Mouse (Mus musculus): ENCODE measurements around the gene Cacna2d2.
A peak's percentile ranks its signal among the peaks of the same experiment; 100 is the strongest.
"Not testable (repeated sequence)": the region's sequence is repeated elsewhere in the genome, so short reads cannot be mapped to it uniquely, and the experiment has no call there.

Cacna2d2 gene

DNA sequence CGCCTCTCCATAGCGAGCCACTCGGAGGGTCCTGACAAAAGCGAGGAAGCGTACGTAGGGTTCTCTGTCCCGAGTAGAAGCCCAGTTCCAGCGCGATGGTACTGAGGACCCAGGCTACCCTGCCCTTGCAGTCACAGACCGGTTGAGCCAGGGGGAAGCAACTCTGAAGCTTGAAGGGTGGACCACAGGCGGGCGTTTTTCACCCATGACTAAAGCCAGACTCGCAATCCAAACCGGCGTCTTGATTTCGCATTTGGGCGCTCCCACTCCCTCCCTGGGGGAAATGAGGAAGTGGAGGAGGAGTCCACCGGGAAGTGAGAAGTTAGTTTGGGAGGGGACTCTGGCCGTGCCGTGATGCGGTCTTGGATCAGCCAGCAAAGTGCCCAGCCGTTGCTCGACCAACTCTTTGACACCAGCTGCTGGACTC is 155.6 kb downstream of the Cacna2d2 start:
- no peak for DNase-seq (ENCODE audit: low spot score)

DNA sequence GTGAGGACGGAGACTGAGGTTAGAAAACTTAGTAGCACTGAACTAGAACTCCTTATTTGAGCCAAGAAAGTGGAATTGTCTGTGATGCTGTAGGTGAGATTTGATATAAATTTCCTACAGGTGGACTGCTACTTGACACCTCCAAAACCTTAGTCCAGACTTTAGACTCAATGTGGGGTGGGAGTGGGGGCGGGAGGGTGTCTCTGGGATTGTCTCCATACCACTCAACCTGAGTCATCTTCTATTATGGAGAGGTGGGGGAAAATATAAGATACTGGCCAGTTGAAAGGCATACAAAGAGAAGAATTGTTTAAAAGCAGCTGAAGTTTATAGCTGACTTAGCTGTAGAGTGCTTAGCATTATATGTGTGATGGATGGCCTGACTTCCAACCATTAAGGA is 156.3 kb downstream of the Cacna2d2 start:
- no peak for DNase-seq (ENCODE audit: low spot score)

GRCm38 (mm10) chr9:107556346-107556745 is 156.9 kb downstream of the Cacna2d2 start:
- no peak for DNase-seq (ENCODE audit: low spot score)

- DNase-seq (ENCODE audit: low spot score), result peak; percentile 95
Measured at GRCm38 (mm10) chr9:107563029-107563581, 163.7 kb downstream of the Cacna2d2 start, which contains the start of gene Tusc2. Gene Tusc2, plus strand, starts transcription at chr9:107563255.

- not testable (repeated sequence) for DNase-seq (ENCODE audit: low spot score)
Measured at GRCm38 (mm10) chr9:107565556-107565955, 166.1 kb downstream of the Cacna2d2 start.

- no peak for DNase-seq (ENCODE audit: low spot score)
Measured at GRCm38 (mm10) chr9:107566041-107566709, 166.8 kb downstream of the Cacna2d2 start.

DNA sequence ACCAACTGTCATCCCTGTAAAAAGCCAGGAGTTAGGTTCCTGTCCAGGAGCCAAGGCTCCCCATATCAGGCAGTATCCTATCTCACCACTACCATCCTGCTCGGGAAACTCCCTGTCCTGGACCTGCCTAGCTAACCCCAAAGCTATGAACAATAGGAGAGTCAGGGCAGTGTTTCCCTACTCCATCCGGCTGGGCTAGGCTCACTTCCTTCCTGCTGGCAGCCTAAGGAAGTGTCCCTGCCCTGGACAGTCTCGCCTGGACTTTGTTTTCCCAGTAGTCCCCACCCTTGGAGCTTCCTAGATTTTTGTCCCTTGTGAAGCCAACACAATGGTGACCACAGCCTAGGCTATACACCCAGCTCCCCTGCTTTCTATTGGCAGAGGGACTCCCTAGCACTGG is 167.4 kb downstream of the Cacna2d2 start:
- no peak for DNase-seq (ENCODE audit: low spot score)

GRCm38 (mm10) chr9:107567702-107568319 is 168.4 kb downstream of the Cacna2d2 start, which contains the start of gene Hyal2:
Gene Hyal2, plus strand, starts transcription at chr9:107567945.
- no peak for DNase-seq (ENCODE audit: low spot score)

GRCm38 (mm10) chr9:107568331-107569261 is 169.2 kb downstream of the Cacna2d2 start:
- peak; percentile 86 for DNase-seq (ENCODE audit: low spot score)

DNA sequence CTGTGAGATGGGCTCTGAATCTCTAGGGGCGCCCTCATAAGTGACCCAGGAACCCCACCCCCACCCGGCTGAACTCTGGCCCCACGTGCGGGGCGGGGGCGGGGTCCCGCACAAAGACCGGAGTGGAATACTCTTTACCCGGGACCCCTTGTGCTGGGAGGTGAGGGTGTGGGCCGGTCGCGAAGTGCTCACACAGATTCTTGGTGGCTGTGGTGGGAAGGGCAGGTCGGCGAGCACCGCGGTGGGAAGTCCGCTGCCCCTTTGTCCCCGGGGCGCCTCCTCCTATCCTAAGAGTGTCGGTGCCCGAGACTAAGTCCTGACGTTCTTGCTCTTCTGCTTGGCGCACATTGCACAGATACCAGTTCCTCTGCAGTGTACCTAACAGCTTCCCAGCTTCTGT is 169.9 kb downstream of the Cacna2d2 start:
- DNase-seq (ENCODE audit: low spot score), result peak; percentile 61

- no peak for DNase-seq (ENCODE audit: low spot score)
Measured at GRCm38 (mm10) chr9:107570016-107570415, 170.6 kb downstream of the Cacna2d2 start.

DNA sequence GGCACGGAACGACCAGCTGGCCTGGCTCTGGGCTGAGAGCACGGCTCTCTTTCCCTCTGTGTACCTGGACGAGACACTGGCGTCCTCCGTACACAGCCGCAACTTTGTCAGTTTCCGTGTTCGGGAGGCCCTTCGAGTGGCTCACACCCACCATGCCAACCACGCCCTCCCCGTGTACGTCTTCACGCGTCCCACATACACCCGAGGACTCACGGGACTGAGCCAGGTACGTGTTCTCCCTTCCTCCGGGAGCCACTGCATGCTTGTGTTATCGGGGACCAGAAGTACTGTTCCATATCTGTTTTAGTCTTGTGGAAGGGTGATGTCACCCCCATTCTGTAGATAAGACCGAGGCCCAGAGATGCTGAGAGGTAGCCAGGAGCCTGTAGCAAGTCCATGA is 171.4 kb downstream of the Cacna2d2 start:
- DNase-seq (ENCODE audit: low spot score), result no peak

DNA sequence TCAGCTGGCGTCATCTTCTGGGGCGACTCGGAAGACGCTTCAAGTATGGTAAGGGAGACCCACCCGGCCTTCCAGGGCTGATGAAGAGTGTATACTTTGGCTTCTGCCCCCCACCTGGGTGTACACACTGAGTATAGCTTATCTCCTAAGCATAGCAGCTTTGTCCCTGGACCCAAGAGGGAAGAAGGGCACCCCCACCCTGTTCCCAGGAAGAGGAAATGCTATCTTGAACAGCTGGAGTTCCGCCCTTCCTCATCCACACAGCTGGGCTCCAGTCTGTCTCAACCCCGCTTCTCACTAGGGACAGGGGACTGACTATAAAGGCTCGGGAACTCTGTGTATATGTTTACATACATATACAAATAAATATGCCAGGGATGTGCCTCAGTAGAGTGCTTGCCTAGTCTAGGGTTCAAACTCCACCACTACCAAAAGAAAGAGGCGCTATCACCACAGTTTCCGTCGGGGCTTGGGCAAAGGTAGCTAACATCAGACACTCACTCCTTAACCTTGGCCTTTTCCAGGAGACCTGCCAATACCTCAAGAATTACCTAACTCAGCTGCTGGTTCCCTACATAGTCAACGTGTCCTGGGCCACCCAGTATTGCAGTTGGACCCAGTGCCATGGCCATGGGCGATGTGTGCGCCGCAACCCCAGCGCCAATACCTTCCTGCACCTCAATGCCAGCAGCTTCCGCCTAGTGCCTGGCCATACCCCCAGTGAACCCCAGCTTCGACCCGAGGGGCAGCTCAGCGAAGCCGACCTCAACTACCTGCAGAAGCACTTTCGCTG is 172.3 kb downstream of the Cacna2d2 start:
- no peak for DNase-seq (ENCODE audit: low spot score)

DNA sequence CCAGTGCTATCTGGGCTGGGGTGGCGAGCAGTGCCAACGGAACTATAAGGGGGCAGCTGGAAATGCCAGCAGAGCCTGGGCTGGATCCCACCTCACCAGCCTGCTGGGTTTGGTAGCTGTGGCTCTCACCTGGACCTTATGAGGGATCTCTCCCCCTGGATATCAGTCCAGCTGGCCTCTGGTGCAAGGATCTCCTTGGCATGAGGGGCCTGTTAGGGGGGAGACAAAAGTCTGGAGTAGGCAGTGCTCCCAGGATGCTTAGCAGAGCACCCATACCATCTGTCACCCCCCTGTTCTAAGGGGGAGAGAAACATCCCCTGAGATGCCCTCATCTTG is 172.9 kb downstream of the Cacna2d2 start:
- no peak for DNase-seq (ENCODE audit: low spot score)

GRCm38 (mm10) chr9:107573774-107574173 is 174.4 kb downstream of the Cacna2d2 start:
- not testable (repeated sequence) for DNase-seq (ENCODE audit: low spot score)

GRCm38 (mm10) chr9:107575579-107576356 is 176.4 kb downstream of the Cacna2d2 start:
- no peak for DNase-seq (ENCODE audit: low spot score)

GRCm38 (mm10) chr9:107576357-107577107 is 177.1 kb downstream of the Cacna2d2 start, which contains the start of gene Hyal1:
Gene Hyal1, plus strand, starts transcription at chr9:107576927.
- DNase-seq (ENCODE audit: low spot score), result peak; percentile 73

DNA sequence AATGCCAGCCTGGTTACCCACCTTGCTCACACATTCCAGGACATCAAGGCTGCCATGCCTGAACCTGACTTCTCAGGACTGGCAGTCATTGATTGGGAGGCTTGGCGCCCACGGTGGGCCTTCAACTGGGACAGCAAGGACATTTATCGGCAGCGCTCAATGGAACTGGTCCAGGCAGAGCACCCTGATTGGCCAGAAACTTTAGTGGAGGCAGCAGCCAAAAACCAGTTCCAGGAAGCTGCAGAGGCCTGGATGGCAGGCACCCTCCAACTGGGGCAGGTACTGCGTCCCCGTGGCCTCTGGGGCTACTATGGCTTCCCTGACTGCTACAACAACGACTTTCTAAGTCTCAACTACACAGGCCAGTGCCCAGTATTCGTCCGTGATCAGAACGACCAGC is 178.5 kb downstream of the Cacna2d2 start:
- no peak for DNase-seq (ENCODE audit: low spot score)

DNA sequence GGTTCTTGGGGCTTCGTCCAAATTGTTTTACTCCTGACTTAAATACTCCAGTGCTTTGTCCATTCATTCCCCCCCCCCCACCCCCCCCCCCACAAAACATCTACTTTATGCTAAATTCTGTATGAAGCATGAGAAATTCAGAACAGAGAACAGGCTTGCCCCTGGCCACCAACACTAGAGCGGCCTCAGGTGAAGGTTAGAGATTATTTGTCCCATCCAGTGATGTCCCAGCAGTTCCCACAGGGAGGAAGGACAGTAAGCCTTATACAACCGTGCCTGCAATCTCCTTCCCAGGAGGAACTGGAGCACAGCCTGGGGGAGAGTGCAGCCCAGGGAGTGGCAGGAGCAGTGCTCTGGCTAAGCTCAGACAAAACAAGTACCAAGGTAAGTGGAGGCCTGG is 179.2 kb downstream of the Cacna2d2 start, which contains the start of gene Naa80:
Gene Naa80, plus strand, starts transcription at position 301 of the 400 bp plus-strand sequence.
- no peak for DNase-seq (ENCODE audit: low spot score)
